Mouse (Mus musculus): ENCODE measurements around the gene Afdn.

Afdn gene

DNA sequence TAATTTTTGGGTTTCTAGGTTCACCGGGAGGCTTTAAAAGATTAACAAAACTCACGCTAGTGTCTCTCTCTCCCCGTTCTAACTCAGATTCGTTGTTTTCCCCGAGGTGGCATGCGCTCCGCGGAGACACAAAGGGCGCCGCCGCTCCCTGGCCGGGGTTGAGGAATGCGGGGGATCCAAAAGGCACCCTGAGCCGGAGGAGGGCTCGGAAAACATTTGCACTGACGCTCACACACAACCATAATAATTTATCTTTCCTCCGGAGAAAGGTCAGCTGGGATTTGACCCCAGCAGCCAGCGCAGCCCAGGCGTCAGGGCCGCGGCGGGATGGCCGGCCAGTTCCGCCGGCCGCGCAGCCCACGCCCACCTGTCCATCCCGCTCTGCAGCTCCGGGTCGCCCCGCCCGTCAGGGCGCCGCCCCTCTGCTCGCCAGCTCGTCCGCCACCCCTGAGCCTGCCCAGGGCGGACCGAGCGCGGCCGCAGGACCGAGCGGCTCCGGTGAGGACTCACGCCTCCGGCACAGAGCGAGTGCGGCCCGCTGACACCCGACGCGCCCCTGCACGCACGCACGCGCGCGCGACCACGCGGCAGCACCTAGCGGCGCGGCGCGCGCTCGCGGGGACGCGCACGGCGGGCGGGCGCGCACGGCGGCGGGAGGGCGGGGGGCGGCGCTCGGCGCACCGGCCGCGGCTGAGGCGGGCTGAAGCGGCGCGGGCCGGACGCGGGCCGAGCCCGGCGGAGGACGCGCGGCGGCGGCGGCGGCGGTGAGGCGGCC lies at the start of gene Afdn:
Gene Afdn (plus strand): TSS at position 687 of the 775 bp plus-strand sequence.
- DNase-seq = peak; percentile 71

- DNase-seq = no peak
These were observed 49.2 kb upstream of the Afdn start for GRCm38 (mm10) chr17:13711173-13711572.

DNA sequence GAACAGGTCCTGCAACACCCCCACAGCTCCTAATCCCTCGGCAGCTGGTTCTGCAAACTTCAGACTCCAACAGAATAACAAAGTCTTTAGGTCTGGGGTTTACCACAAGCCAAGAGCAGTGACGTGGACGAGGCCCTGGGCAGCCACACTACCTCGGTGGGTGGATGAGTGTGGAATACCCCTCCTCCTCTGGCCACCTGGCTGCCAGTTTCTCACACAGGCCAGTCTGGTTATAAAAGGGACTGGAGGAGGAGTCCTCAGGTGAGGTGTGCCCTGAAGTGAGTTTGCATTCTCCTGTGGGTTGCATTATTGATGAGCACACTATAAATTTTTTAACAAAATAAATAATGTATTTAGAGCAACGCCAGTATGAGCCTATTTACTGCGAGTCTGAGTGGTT lies 48.2 kb upstream of the Afdn start:
- DNase-seq = no peak

GRCm38 (mm10) chr17:13712518-13712917 lies 47.8 kb upstream of the Afdn start:
- DNase-seq = no peak

GRCm38 (mm10) chr17:13714128-13714527 lies 46.2 kb upstream of the Afdn start:
- no peak for DNase-seq

GRCm38 (mm10) chr17:13714654-13715053 lies 45.7 kb upstream of the Afdn start:
- DNase-seq = no peak

GRCm38 (mm10) chr17:13715511-13715910 lies 44.8 kb upstream of the Afdn start:
- DNase-seq = peak; percentile 9

DNA sequence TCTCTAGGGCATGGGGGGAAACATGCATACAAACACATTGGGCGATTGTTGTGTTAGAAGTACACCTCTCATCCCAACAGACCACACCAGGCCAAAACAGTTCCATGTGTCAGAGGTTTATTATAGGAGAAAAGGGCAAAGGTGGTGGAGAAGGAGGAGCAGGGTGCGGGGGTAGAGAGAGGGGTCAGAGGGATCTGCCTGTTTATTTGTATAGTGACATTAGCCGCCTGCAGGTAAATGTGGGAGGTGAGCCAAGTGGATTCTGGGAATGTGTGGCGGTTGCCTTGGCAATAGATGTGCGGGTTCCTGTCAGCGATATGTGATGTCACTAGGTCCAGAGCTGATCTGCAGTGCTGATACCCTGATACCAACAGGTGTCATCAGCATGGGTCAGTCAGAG lies 44.0 kb upstream of the Afdn start:
- no peak for DNase-seq

DNA sequence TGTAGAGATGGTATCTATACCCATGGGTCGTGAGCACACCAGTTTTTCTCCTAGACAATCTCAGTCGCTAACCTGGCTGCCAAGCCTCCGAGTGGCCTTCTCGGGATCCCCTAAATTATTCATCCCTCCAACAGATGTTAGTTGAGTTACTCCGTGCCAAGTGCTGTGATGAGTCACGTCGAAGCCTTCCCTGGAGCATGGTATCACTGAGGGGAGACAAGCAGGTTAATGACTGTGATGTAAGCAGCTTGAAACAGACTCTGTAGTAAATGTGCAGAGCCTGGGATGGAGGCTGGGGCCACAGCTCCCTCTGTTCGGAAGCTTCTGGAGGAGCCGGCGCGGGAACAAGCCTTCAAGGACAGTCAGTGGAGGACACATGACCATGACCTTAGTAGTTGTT lies 42.9 kb upstream of the Afdn start:
- no peak for DNase-seq

DNA sequence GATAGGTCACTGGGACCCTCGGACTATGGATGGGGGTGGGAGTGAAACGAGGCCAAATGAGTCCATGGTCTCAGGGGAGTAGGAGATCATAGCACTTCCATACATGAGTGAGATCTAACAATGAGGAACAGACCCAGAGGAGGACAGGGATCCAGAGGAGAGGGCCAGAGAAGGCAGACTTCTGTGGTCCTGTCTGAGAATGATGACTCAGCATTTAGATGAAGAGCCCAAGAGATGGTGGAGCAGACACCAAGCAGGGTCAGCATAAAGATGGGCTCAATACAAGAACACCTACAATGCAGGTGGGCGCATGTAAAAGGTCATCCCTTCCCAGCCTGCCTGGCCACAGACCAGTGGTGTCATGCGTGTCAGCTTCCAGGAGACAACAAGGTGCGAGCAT lies 40.2 kb upstream of the Afdn start:
- DNase-seq = no peak

- DNase-seq = no peak
These were observed 39.0 kb upstream of the Afdn start for GRCm38 (mm10) chr17:13721372-13721771.

DNA sequence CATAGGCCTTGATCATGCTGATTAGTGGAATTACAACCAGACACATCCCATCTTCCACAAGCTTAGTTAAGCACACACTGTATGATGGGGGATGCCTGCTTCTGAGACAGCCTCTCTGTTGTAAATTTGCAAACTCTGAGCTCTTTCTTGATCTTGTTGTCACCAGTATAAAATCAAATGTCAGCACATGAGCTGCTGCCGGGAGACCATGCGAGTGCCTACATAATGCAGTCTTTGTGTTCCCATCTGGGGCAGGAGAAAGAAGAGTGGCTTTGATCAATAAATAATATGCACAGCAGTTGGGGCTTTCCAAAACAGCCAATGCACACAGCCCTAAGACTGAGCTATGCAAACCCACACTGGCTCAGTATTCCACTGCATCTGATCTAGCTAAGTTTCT lies 37.9 kb upstream of the Afdn start:
- DNase-seq = no peak

- DNase-seq = no peak
These were observed 35.3 kb upstream of the Afdn start for GRCm38 (mm10) chr17:13725004-13725550.

- DNase-seq = no peak
These were observed 33.4 kb upstream of the Afdn start for GRCm38 (mm10) chr17:13726832-13727355.

DNA sequence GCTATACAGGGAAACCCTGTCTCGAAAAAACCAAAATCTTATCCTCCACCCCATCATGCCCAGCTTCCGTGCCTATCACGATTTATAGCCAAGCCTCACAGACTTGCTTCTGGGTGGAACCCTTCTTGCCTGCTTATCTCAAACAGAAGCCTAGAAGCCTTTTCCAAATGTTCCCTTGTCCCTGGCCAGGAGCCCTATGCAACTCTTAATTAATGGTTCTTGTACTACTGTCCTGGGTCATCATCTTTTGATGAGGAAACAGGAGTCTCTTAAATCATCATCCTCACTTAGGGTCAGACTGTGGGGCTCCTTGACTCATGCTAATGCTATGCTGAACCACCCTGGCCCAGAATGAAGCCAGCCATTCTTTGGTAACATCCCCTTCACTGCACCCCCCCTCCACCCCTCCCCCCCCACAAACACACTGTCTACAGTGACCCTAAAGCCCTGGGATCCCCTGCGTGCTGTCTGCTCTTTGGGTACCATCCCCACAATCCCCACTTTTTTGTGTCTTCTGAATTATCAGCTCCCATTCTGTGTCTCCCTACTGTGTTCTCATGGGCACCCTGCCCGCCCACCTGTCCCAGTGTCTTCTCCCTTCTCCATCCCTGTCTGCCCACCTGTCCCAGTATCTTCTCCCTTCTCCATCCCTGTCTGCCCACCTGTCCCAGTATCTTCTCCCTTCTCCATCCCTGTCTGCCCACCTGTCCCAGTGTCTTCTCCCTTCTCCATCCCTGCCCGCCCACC lies 29.2 kb upstream of the Afdn start:
- no peak for DNase-seq

GRCm38 (mm10) chr17:13731727-13732112 lies 28.6 kb upstream of the Afdn start:
- DNase-seq = peak; percentile 20

GRCm38 (mm10) chr17:13732685-13733084 lies 27.7 kb upstream of the Afdn start:
- DNase-seq = no peak

DNA sequence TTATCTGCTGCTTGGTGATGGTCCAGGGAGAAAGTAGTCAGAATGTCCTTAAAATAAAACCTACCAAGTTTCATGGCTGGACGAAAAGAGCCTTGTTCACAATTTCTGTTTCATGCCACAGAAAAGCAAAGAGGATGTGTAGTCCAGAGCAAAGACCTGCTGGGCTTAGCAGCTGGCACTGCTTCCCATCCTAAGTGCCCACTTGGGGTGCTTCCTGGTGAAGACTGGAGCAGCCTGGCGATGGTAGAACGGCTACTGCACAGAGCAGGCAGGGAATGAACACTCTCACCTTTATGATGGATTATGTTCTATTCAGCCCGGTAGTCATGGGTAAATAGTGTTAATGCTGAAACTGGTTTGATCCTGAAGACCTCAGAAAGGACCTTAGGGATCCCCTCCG lies 26.4 kb upstream of the Afdn start:
- DNase-seq = no peak

- DNase-seq = no peak
These were observed 25.3 kb upstream of the Afdn start for GRCm38 (mm10) chr17:13735057-13735456.

DNA sequence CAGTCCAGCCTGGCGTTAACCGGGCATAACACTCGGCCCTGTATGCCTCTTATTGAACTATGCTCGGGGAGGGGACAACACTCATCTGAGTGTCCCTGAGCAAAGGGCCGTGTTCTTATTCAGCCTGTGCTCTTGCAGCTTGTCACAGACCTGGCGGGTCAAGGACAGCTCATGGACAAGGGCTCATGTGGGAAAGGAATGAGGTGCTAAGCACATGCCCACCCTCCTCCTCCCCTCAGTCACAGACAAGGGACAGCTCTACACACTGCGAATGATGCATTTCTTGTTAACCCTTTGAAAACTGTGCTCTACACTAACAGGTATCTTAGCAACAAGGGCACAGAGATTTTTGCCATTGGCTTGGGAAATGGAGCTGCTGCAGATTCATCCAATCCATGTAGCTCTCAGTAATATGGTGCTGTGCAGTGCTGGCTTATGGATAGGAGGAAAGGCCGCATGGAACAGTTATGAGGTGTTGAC lies 24.5 kb upstream of the Afdn start:
- DNase-seq = no peak

- no peak for DNase-seq
These were observed 23.0 kb upstream of the Afdn start for GRCm38 (mm10) chr17:13737336-13737735.

DNA sequence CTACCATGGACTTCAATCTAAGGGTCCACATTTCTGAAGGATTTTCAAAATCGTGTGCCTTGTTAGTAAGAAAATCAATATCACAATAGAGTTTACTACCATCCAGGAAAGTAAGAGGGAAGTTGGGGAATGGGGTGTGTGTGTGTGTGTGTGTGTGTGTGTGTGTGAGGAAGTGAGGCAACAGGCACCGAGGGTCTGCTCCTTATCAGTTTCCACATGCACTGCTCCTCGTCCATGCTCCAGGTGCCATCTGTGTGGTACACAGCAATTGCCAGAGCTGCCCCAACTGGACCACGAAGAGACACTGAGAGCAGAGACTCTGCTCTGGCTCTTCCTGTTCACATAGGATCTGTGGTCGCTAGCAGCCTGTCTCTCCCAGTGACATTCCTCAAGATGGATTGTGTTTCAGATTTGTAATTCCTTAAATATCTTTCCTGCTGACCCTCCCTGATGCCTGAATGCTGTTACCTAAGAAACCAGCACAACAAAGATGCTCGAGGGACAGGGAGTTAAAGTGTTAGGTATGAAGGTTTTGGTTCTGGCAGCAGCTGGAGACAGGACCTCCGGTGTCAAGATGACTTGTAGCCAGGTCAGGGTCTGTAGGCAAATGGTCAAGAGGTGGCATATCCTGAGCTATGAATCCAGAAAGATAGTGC lies 22.1 kb upstream of the Afdn start:
- DNase-seq = no peak

DNA sequence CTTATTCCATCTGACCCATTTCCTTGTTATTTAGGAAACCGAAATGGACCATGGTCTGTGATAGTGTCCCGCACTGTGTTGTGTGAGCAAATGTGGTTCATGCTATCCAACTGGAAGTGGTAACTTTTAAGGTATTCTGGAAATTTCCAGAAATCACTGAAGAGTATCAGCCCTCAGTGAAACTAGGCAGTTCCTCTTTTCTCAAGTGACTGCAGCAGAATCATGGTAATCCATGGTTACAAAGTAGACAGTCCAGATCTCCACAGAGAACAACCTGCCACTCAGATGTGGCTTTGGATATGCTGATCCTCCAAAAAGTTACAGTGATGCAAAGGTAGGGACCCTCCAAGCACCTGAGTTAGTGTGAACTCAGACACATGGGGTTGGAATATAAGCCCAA lies 21.4 kb upstream of the Afdn start:
- no peak for DNase-seq
